Mouse (Mus musculus) heart, postnatal 0 days (tissue): Measurements from ENCODE around the gene Snn. TPM values are rescaled to one million over a fixed set of nuclear protein-coding genes. Genes with fewer than 3 reads are reported as not detected.

Experiments
- ATAC-seq: fragments of 200-750 bp; cut with Nextera tagmentation; 2 replicates; pipeline ENCODE4 v1.8.0; 2017; ENCODE audit warnings: low read depth, moderate number of reproducible peaks, moderate library complexity; ENCODE audit not compliant: insufficient read depth
- DNase-seq: peaks from one replicate; pipeline ENCODE4 v3.0.0-alpha.2; 2016; ENCODE audit warnings: low spot score
- H3K27ac ChIP-seq: fragments of 300-500 bp; sonication (generic); 2 replicates; pipeline ENCODE4 v1.5.1; 2014; ENCODE audit warnings: low read depth, mild to moderate bottlenecking
- H3K27me3 ChIP-seq: fragments of 300-500 bp; sonication (generic); 2 replicates; pipeline ENCODE4 v1.6.1; 2014; ENCODE audit warnings: low read length, mixed read lengths; ENCODE audit not compliant: control insufficient read depth, insufficient read depth
- H3K36me3 ChIP-seq: fragments of 300-500 bp; sonication (generic); replicated peaks from 2 replicates; pipeline ENCODE4 v1.6.1; 2014; ENCODE audit warnings: low read length, mixed read lengths; ENCODE audit not compliant: control insufficient read depth, insufficient read depth
- H3K4me1 ChIP-seq: fragments of 300-500 bp; sonication (generic); 2 replicates; pipeline ENCODE4 v1.6.1; 2014; ENCODE audit warnings: antibody characterized with exemption; ENCODE audit not compliant: control insufficient read depth, insufficient read depth
- H3K4me2 ChIP-seq: fragments of 300-500 bp; sonication (generic); 2 replicates; pipeline ENCODE4 v1.6.1; 2014; ENCODE audit warnings: low read depth, mild to moderate bottlenecking, low read length, moderate library complexity
- H3K4me3 ChIP-seq: fragments of 300-500 bp; sonication (generic); 2 replicates; pipeline ENCODE4 v1.5.1; 2014; ENCODE audit warnings: low read depth, low read length
- H3K9ac ChIP-seq: fragments of 300-500 bp; sonication (generic); replicated peaks from 2 replicates; pipeline ENCODE4 v1.6.1; 2014; ENCODE audit warnings: low read depth, low read length, mixed read lengths
- H3K9me3 ChIP-seq: fragments of 300-500 bp; sonication (generic); replicated peaks from 2 replicates; pipeline ENCODE4 v1.6.1; 2016; ENCODE audit warnings: low read length; ENCODE audit not compliant: control insufficient read depth
- CTCF ChIP-seq: IDR thresholded peaks from 2 replicates; pipeline ENCODE4 v1.5.1; 2016; ENCODE audit warnings: antibody characterized with exemption, control low read depth, low read depth
- EP300 ChIP-seq: IDR thresholded peaks from 2 replicates; pipeline ENCODE4 v1.6.1; 2016; ENCODE audit warnings: antibody characterized with exemption, low read depth
- WGBS: fragments of 180-500 bp; shearing (Covaris S2); extraction: QIAGEN DNeasy Blood & Tissue Kit; methylation state at CpG from one replicate; pipeline ENCODE4 v1.1.7; 2014; 5-methylcytosine and 5-hydroxymethylcytosine counted together
- polyA plus RNA-seq: library from polyadenylated mRNA; unstranded; fragments of >200 nt; fragmentation: Nextera tagmentation; extraction: Ambion mirVana; gene quantifications from 2 replicates; pipeline ENCODE4 v1.2.1, GENCODE M21; 2015
- total RNA-seq: library from RNA; depleted of rRNA; stranded (reverse); fragments of >200 nt; gene quantifications from 2 replicates; pipeline ENCODE4 v1.2.3, GENCODE M21; 2014; ENCODE audit warnings: low replicate concordance

Snn gene
- total and polyA plus RNA-seq, 2 experiments from 2014 or later = 32.0 to 91.9 TPM

DNA sequence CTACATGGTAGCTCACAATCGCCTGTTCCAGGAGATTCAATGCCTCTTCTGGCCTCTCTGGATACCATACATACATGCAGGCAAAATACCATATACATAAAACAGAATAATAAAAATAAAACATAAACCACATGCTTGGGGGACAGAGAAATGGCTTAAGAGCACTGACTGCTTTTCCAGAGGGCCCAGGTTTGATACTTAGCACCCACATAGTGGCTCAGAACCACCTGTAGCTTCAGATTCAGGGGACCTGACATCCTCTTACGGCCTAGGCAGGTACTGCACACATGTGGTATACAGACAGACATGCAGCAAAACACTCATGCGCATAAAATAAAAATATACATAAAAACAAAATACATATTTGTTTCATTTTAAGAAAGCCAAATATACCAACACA, 25.6 kb downstream of the Snn start:
- no peak overlapping the region for H3K9ac ChIP-seq
- peaks cover 88% of the 10 kb centered on the region for H3K36me3 ChIP-seq
- H3K27me3 ChIP-seq = no peaks in the 10 kb centered on the region
- H3K27ac ChIP-seq = no peak overlapping the region
- ATAC-seq (no peak), DNase-seq (no peak)
- peaks cover 6% of the 10 kb centered on the region; the same call in 1 of the 2 replicates for H3K4me1 ChIP-seq
- WGBS = 91% methylated on average over 3 of the region's 3 CpGs
- H3K4me3 ChIP-seq = no peak overlapping the region
- TF ChIP-seq EP300 = no peak
- no peak for TF ChIP-seq CTCF
- no peaks in the 10 kb centered on the region for H3K9me3 ChIP-seq
- no peak overlapping the region for H3K4me2 ChIP-seq

DNA sequence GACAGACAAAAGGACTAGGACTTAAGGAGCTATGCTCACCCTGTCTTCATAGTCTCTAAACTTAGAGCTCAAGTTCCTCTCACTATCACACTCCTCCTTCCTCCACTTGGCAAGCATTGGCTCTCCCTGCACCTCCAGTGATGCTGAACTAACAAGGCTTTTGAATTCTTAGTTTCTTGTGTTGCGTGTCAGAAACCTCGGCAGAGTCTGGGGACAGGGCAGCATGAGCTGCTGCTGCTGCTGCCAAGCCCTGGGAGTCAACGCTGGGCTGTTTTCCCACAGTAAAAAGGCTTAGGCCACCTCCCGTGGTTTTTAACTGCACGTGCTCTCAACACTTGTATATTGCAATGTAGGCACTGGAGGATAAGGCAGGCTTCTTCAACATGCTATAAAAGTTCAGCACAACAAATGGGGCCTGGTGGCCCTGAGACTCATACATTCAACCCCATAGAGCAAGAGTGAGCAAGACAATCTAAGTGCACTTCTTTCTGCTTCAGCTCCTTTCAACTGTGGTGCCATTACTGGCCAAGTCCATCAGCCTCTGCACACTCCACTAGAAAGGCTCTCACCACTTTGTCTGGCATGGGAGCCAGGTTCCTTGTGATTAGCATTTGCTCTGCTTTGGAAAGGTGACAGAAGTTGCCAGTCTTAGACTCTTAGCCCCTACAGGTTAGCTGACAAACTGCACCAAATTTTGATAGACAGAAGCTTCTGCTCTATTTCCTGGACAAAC, 26.3 kb downstream of the Snn start:
- Histone ChIP-seq H3K9me3 (no peaks in the 10 kb centered on the region), H3K4me2 (no peak overlapping the region), H3K4me1 (peaks cover 11% of the 10 kb centered on the region), H3K27ac (no peak overlapping the region), H3K36me3 (peaks cover 87% of the 10 kb centered on the region), H3K4me3 (no peak overlapping the region), H3K9ac (no peak overlapping the region), H3K27me3 (no peaks in the 10 kb centered on the region)
- 72% methylated on average over 5 of the region's 5 CpGs for WGBS
- DNase-seq (no peak), ATAC-seq (no peak)
- TF ChIP-seq EP300 (no peak), CTCF (no peak; the same call in 1 of the 2 replicates)

DNA sequence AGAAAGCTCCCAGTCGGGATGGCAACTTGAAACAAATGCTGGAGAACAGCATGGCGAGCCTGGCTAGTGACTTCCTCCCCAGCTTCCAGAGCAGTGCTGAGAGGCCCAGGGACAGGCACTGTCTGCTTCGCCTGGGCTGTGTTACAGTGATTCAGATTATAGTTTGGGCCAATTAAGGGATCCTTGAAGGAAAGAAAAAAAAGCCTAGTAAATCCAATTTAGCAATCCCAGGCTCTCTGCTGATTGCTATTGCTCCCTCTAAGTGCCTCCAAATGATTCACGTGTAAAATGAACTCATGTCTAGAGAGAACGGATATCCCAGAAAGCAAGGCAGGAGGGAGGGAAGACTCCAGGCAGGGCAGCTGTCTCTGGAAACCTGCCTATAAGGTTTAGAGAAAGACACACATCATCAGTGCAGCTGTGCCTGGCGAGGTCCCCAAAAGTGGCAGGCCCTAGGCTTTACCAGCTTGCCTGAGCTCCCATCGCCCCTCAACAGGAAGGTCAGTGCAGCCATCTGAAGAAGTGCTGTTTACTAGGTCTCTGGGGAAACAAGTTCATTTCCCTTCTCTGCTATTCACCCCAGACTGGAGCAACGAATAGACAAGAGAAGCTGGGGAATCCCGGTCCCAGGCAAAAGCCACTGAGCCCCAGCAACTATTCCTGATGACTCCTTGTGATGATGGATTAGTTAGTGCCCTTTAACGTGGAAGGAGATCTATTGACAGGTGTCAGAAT, 30.3 kb downstream of the Snn start:
- DNase-seq (no peak), ATAC-seq (no peak)
- no peaks in the 10 kb centered on the region for H3K27me3 ChIP-seq
- no peak overlapping the region for H3K4me3 ChIP-seq
- H3K9ac ChIP-seq = 0 out of 2 replicates have a peak overlapping the region, but pooled peaks have one; percentile 4
- H3K4me1 ChIP-seq = peaks cover 26% of the 10 kb centered on the region
- no peaks in the 10 kb centered on the region for H3K9me3 ChIP-seq
- 74% methylated on average over 10 of the region's 10 CpGs for WGBS
- H3K27ac ChIP-seq = peak overlapping the region; percentile 65; the same call in 1 of the 2 replicates
- no peak overlapping the region for H3K4me2 ChIP-seq
- TF ChIP-seq CTCF (no peak), EP300 (no peak)
- H3K36me3 ChIP-seq = peaks cover 65% of the 10 kb centered on the region

DNA sequence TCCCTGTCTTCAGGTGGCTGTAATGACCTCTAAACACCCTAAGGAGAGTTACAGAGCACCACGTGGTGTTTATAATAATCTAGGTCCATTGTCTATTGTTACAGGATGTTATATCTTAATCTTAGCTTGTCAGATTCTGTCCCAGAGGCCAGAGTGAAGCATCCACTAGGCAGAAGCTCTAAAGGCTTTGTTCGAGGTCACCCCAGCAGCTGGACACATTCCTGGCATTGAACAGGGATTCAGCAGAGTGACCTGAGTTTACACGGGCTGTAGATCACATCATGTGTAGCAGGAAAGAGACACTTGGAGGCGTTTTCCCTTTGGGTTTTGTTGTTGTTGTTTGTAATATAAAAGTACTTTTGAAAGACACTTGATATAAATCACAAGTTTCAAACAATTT, 31.3 kb downstream of the Snn start:
- DNase-seq = peak; percentile 32
- Histone ChIP-seq H3K36me3 (peaks cover 65% of the 10 kb centered on the region), H3K27ac (peak overlapping the region; percentile 65)

DNA sequence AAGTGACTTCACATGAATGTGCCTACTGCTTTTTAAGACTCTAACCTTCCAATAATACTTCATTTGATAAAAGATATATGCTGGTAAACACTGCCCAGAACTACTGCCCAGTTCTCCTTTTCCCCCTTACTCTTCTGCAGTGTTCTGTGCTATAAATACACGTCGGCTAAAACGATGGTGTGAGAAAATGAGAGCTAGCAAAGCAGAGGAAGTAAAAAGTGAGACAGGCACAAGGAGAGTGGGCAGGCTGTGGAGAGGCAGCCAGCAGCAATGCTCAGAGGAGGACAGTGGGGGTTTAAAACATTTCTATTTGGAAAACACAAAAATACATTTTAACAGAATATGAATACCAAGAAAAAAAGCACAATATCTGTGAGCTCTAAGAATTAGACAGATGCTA, 31.8 kb downstream of the Snn start:
- H3K36me3 ChIP-seq = peaks cover 64% of the 10 kb centered on the region
- H3K9ac ChIP-seq = no peak overlapping the region
- TF ChIP-seq EP300 = no peak
- no peak for TF ChIP-seq CTCF
- H3K9me3 ChIP-seq = no peaks in the 10 kb centered on the region
- H3K27me3 ChIP-seq = no peaks in the 10 kb centered on the region
- H3K4me3 ChIP-seq = no peak overlapping the region
- H3K4me2 ChIP-seq = peak overlapping the region; percentile 5; the same call in 1 of the 2 replicates
- peak; percentile 36 for DNase-seq
- peak; percentile 64; the same call in 1 of the 2 replicates for ATAC-seq
- peaks cover 26% of the 10 kb centered on the region for H3K4me1 ChIP-seq
- 15% methylated on average over 3 of the region's 3 CpGs for whole genome bisulfite sequencing
- H3K27ac ChIP-seq = peak overlapping the region; percentile 65

More for the DNA sequence above, 31.3 kb downstream of the Snn start:
- Histone ChIP-seq H3K9me3 (no peaks in the 10 kb centered on the region), H3K9ac (no peak overlapping the region), H3K4me3 (no peak overlapping the region), H3K27me3 (no peaks in the 10 kb centered on the region), H3K4me1 (peaks cover 26% of the 10 kb centered on the region), H3K4me2 (no peak overlapping the region)
- WGBS = 20% methylated on average over 4 of the region's 4 CpGs
- peak; percentile 70 for ATAC-seq
- no peak for TF ChIP-seq EP300
- TF ChIP-seq CTCF = no peak
